Mouse (Mus musculus) thymus, postnatal 10 days (tissue): ENCODE data around the gene Ints7.

Source experiments
- DNase-seq, 2 experiments: peaks; one replicate each; pipeline ENCODE4 v3.0.0; 2021; ENCODE audit warnings: low spot score in 2 of 2

Ints7 gene

DNA sequence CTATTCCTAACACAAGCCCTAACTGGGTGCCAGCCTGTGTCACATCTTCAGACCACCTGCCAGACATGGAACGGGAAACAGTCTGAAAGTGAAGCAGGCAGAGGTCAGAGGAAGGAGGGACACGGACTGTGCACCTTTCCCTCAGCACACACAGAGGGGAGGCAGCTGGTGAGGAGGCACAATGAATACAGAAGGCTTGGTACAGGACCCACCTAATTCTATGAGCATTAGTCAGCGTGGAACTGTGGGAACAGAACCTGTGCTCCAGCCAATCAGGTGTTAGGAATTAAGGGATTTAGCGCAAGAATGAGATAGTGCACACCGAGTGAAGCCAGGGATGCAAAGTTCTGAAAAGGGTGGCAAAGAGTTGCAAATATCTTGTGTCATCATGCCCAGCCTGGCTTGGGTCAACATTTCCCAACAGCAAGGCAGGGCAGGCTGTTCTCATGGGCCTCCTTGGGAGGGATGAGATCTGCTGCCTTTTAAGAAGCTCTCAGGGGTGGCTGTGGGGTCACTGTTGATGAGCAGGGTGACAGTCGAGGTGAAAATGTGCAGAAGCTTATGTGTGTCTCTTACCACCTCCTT, 57.2 kb downstream of the Ints7 start:
- no peak for DNase-seq

DNA sequence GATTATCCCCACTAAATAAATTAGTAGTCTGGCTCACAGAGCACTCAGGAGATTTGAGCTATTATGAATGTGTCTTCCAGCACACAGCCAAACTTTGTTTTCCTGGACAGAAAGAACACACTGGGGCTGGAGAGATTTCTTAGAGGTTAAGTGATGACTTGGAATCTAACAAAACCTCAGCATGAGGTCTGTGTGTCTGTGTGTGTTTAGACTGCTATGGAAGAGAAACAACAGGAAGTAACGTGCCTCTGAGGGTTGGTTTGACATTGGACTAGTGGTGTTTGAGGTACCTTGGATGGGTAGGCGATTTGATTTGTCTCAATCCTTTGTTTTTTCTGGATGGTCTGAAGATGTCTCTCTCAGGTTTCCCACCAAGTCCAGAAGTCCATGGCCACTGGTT, 58.7 kb downstream of the Ints7 start:
- DNase-seq: no peak

DNA sequence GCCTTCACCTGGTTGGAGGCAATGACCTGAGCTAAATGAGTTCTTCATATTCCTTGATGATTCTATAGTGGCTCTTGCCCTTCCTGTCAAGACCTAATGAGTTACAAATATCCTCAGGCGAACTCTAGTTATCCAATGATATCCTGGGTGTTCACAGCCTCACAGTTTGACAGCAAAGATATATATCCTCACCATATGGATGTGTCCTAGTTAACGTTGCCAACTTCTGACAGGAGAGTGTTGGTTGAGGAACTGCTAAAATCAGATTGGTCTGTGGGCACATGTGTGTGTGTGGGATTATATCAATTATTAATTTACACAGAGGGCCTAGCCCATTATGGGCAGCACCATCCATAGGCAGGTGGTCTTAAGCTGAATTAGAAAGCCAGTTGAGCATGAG, 63.0 kb downstream of the Ints7 start:
- no peak for DNase-seq

DNA sequence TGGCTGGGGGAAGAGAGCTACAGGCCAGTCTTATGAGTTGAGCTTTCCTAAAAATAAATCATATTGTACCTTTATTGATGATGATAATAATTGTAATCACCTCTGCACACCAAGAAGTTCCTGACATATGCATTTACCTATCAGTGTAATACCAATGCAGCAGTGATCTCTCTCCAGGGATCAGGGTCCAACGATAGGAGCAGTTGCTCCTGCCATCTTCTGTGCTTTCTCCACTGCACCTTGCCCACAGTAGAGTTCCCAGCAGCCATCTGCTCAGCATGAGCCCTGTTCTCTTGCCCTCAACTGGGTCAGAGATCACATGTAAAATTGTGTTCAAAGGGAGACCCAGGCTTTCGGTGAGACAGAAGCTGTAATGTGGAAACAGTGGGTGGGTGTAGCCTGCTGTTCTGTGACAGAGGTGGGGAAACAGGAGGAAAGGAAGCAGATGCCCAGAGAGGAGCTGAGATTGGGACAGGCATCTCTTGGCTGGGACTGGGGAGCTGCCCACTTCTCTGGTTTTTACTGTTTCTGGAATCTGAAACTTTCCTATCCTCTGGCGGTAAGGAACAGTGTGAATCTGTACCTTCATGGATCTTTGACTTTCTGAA, 63.9 kb downstream of the Ints7 start:
- no peak for DNase-seq

DNA sequence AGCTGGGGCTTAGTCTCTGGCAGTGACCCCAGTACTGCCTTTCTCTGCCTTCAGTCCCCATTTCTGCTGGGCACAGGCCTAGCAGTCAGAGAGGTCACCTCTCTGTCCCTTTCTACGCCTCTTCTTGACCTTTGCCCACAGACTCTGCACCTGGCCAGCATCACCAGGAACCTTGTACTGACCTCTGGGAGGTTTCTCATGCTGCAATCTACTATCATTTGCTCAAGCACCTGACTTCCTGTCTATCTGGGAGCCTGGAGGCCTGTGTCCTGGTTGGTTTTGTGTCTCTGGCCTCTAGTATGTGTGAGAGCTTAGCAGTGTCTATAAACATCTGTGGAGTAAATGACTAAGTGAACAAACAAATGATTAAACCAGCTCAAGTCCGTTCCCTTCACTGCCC, 64.7 kb downstream of the Ints7 start:
- DNase-seq: no peak

DNA sequence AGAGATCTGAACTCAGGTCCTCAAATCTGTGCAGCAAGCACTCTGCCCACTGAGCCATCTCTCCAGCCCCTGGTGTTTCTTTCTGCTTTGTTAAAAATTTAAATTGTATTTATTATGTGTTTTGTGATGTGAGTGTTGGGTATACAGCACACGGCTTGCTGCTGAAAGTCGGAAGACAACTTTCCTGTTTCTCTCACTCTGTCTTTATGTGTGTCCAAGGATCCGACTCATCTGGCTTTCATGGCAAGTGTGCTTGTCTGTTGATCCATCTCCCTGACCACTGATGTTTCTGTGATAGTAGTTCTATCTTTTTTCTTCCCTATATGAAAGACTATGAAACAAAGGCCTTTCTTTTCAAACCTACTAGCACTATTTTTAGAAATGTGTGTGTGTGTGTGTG, 65.4 kb downstream of the Ints7 start:
- DNase-seq: no peak

DNA sequence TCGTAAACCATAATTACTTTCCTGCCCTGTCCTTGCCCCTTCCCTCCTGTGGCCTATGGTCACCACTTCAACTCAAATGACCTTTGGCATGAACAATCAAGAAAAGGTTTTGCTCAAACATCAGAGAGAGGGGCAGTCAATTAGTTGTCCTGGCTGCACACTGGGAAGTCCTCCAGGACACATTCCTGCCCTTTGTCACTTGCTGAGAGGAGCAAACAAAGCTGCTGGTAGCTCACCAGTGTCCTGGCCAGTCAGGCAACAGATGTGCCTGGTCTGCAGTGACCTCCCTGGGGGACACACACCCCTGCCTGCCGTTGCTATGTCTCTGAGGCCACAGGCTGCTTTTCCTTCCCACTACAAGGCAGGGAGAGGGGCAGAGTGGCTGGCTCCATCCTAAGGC, 66.0 kb downstream of the Ints7 start:
- DNase-seq: no peak

DNA sequence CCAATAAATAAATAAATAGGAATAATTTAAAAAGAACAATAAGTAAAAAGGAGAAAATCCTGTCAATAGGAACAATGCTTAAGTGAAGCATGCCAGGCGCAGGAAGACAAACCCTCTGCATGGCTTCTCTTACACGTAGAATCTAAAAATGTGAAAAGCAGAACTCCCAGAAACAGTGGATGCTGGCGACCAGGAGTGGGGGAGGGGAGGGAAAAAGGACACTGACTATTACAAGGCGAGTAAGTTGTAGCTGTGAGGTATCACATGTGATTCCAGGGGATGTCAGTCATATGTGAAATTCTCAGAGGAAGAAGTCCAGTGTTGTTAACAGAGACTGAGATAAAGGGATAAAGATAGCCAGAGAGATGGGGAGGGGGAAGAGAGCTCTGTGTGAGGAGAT, 67.5 kb downstream of the Ints7 start:
- no peak for DNase-seq

DNA sequence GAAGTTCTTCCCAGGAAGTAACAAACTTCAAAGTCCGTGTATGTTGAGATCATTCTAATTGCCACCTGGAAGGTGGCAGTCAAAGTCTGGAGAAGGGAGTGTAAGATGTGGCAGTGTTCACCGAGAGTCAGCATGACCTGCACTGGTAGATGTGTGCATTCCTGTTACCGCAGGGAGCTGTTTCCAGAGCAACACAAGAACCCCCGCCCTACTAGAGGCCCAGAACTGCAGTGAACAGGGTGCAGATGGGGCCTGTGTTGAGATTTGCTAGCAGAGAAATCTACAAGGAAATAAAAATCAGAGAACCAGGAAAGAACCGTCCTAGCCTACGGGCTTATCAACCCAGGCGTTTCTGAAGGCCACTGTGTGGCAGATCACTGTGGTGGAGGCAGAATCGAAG, 70.5 kb downstream of the Ints7 start:
- no peak for DNase-seq

DNA sequence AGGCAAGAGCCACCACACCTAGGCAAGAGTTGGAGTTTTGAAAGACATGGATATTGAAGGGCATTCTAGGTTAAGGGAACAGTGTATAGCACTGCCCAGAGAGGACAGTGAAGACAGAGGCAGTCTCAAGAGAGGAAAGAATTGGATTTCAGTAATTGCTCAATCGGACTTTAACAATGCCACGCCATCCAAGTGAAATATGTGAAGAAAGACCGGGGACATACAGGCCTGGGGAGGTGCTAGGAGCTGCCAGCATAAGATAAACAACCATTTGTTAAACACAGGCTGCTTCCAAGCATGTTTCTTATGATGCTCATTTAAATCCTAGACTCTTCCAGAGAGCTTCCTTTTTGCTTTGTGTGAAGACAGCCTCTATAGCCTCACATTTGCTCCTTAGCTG, 72.2 kb downstream of the Ints7 start:
- DNase-seq: no peak

DNA sequence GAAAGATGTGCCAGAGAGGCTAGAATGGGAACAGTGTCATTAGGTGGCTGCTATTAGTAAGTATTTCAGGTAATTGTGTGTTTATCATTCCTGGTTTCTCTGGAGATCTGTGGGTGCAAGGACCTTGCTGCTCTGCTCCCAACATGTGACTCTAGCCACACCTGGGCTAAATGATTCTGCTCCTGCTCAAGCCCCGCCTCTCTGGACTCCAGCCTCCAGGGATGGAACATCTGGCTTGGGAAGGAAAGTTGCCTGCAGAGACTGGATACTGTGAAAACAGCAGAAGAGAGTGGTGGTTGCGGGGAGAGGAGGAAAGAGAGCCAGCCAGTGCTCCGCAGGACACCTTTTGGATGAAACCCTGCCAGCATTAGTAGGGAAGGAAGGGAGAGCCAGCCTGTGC, 84.0 kb downstream of the Ints7 start:
- no peak for DNase-seq

DNA sequence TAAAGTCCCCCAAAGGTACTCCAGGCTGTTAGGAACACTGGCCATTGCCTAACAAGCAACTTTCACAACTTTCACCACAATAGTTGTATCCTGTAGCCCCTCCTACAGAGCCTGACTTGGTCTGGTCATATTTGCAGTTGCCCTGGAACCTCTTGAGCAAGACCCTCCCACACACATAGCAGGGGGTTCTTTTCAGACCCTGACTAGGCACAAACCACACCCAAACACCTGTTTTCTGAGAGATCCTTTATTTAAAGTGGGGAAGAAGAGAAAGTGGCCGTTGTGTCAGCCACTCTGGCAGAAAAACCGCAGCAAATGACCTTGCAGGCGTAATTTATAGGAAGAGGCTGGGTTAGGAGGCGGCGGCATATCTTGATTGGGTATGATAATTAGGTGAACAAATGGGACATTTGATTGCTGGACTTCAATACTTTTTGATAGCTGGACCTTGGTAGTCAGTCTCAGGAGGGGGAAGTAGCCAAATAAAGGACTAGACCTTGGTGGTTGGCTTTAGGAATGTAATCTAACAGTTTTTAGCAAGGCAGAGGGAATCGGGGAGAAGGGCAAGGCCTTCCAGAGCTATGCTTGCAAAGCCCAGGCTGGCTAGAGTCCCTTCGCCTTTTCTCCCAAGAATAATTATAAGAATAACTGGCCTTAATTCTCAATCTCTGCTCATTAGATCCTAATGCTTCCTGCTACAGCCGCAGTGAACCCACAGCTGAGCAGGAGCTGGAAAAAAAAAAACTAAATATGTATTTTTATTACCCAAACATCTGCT, 85.8 kb downstream of the Ints7 start:
- no peak for DNase-seq

DNA sequence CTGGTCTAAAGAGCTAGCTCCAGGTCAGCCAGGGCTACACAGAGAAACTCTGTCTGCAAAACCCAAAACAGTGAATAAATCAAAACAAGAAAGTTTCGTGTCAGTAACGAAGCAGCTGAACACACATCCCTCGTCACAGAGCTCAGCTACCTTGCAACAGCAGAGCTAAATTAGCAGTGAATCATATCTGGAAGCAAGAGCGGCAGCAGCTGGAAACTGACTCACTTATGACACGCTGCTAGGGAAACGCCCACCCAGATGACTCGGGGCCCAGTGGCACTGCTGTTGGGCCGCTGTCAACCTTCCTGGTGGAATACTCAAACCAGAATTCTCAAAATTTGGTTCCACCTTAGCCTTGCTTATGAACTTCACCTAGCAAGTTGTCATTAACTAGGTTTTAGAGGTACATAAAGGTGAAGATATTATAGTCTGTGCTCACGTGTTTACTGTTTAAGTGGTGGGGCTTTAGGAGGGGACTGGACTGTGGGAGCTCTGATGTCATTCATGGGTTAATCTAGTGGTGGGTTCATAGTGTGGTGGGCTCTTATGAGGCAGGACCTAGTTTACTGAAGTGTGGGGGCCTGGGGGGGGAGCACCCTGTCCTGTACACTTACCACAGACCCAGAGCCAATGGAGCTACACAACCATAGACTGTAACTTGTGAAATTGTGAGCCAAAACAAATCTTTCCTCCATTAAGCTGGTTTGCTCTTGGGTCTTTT, 86.9 kb downstream of the Ints7 start:
- no peak for DNase-seq

DNA sequence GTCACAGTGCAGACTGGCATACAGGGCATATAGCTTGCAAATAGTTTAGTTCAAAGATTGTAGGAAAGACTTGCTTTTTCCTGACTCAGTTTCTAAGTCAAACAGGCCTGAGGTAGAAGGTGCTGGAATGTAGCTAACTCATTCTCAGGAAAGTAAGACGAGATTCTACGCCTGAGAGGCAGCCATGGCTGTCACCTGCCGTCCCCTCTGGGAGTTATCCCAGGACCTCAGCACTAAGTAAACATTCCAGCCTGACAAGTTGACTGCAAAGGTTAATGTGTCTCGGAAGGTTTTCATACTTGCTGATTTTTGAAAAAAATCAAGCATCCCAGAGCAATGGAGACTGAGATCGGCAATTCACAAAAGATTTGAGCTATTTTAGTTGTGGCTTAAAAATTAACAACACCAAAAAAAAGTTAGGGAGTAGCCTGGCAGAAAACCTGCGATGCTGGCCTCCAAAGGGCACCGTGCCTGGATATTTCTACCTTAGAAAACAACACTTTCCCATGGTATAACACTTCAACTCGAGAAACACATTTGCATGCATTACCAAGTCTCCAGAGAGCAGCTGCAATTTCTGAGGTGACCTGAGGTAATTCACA, 87.6 kb downstream of the Ints7 start:
- no peak for DNase-seq

DNA sequence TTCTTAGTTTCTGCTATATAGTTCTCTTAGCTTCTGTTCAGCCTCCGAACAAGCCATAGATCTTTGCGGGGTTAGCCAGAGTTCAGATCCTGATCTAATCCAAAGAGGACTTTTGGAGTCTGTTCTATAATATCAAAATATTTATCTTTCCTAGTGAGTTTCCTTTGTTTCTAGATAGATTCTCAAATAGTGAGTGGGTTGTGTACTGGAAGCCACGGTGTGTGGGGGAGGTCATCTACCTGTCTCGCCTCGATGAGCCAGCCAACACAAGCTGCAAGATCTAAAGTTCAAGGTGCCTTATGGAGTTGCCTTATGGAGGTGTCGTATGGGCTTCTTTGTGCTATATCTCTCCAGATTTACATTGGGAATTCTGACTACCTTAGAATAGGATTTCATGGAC, 88.2 kb downstream of the Ints7 start:
- no peak for DNase-seq

DNA sequence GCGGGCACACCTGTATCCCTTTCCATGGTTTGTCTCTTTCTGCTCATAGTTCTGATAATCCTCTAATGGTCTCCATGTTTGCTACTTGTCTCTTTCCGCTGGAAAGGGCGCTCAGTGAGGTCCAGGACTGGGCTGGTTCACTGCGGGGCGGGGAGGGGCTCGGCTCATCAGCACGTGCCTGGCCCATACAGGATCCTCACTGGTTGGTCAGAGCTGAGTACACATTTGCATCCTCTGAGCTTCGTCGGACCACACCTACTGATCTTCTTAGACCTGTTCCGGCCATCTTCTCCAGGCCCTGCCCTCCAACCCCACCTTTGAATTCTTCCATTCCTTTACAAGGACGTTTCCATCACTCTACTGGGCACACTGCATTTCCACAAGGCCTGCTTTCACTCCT, 90.9 kb downstream of the Ints7 start:
- DNase-seq: no peak

DNA sequence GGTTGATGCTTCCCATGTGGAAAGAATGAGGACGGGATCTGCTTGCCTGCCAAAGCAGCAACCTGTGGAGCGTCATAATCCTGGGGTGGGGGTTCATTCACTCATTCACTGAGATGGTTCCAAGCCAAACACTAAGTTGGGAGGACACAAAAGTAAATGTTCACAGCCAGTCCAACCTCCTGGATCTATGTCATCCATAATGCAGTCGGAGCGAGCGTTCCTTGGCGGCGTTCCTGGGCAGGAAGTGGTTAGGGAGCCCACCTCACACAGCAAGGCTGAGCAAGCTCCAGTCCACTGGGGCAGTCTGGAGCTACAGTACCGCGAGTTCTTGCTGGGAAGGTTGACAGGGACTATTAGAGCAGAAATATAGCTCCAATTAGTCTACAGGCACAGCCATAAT, 92.6 kb downstream of the Ints7 start:
- peak in 1 of 2 experiments; percentile 6 for DNase-seq
